Mouse (Mus musculus) G1E (cell line): ENCODE results near the gene Trem3. TPM values are rescaled to one million over a fixed set of nuclear protein-coding genes. Genes with fewer than 3 reads are reported as not detected.

Experiments used
- ATAC-seq: 2 replicates; pipeline ENCODE4 v1.8.0; 2016; ENCODE audit warnings: mild to moderate bottlenecking; ENCODE audit not compliant: insufficient number of reproducible peaks, poor library complexity, low FRiP score, severe bottlenecking; ENCODE audit errors: extremely low read depth
- DNase-seq: peaks from one replicate; pipeline ENCODE4 v3.0.0; 2012; ENCODE audit warnings: low spot score
- H3K27me3 ChIP-seq: 2 replicates; pipeline ENCODE4 v1.6.1; 2012; ENCODE audit warnings: mild to moderate bottlenecking, low read length, inconsistent platforms; ENCODE audit not compliant: insufficient read depth
- H3K36me3 ChIP-seq: replicated peaks from 2 replicates; pipeline ENCODE3; 2012; ENCODE audit warnings: mild to moderate bottlenecking, inconsistent platforms
- H3K4me1 ChIP-seq: 2 replicates; pipeline ENCODE4 v1.6.1; 2012; ENCODE audit warnings: low read depth, low read length, inconsistent platforms, mixed read lengths; ENCODE audit not compliant: insufficient read depth
- H3K4me3 ChIP-seq: 2 replicates; pipeline ENCODE4 v1.5.1; 2012; ENCODE audit warnings: low read depth, mild to moderate bottlenecking, inconsistent platforms, low read length, moderate library complexity, mixed read lengths
- H3K9me3 ChIP-seq: replicated peaks from 2 replicates; pipeline ENCODE4 v1.6.1; 2012; ENCODE audit warnings: inconsistent platforms
- CTCF ChIP-seq: IDR thresholded peaks from 2 replicates; pipeline ENCODE4 v1.5.1; 2012; ENCODE audit warnings: low read depth, low read length, inconsistent platforms, mixed read lengths
- GATA1 ChIP-seq: IDR thresholded peaks from 2 replicates; pipeline ENCODE4 v1.6.1; 2012; ENCODE audit warnings: borderline replicate concordance, low read length, inconsistent platforms, mixed read lengths
- GATA2 ChIP-seq: IDR thresholded peaks from 2 replicates; pipeline ENCODE4 v1.6.1; 2012; ENCODE audit warnings: low read depth, low read length, inconsistent platforms, borderline replicate concordance
- POLR2AphosphoS5 ChIP-seq: IDR thresholded peaks from 2 replicates; pipeline ENCODE4 v1.6.1; 2012; ENCODE audit warnings: low read depth, low read length, inconsistent platforms; ENCODE audit not compliant: insufficient replicate concordance
- TAL1 ChIP-seq: conservative IDR thresholded peaks from 2 replicates; pipeline ENCODE4 v1.6.1; 2012; ENCODE audit warnings: low read depth, low read length, inconsistent platforms, mixed read lengths
- polyA plus RNA-seq: library from polyadenylated mRNA; stranded (reverse); fragments of >175 nt; gene quantifications from 2 replicates; pipeline ENCODE4 v1.2.3, GENCODE M21; 2012
- total RNA-seq, 2 experiments: library from RNA; stranded (forward) in 1 of 2; stranded (reverse) in 1 of 2; fragments of 200-1000 nt in 1 of 2; fragments of >200 nt in 1 of 2; fragmentation: Nextera tagmentation in 1 of 2; gene quantifications; 2 replicates each; pipeline ENCODE4 v1.2.3; 2014 to 2017

Gene Trem3
- total and polyA plus RNA-seq, 3 experiments = not detected

GRCm38 (mm10) chr17:48232518-48232917 is 15.1 kb upstream of the Trem3 start, which contains the start of gene Trem1:
Gene Trem1 (plus strand): TSS chr17:48232768.
- H3K4me1 ChIP-seq = no peaks in the 10 kb centered on the region
- ATAC-seq = no peak
- H3K4me3 ChIP-seq = no peak within 1 kb of the TSS
- H3K9me3 ChIP-seq = no peaks in the 10 kb centered on the region
- TF ChIP-seq TAL1 = no peak
- no peak for TF ChIP-seq CTCF
- no peak for TF ChIP-seq GATA1
- TF ChIP-seq GATA2 = no peak
- TF ChIP-seq POLR2AphosphoS5 = no peak
- peaks cover 12% of the 10 kb centered on the region for H3K27me3 ChIP-seq
- no peak for DNase-seq
- H3K36me3 ChIP-seq = no peaks in the 10 kb centered on the region

- no peak overlapping the region for H3K4me3 ChIP-seq
- no peak for DNase-seq
Observed at GRCm38 (mm10) chr17:48233789-48234188, 13.8 kb upstream of the Trem3 start.

DNA sequence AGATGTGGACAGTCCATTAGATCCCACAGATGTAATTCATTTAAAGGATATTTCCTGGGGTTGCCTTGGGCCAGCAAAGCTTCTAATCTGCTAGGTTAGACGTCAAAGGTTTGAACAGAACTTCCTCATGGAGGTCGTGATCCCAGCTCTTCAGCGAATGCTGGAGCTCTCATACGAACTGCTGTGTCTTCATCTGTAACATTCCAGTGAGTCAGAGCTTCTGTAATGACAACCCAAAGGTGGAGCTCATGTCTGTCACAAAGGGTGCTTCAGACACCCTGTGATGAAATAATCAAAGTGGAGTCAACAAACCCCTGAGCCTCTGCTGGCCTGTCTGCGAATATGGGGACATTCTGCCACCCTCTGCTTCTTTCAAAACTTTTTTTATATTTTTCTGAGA is 13.0 kb upstream of the Trem3 start:
- Histone ChIP-seq H3K4me3 (no peak overlapping the region), H3K9me3 (no peaks in the 10 kb centered on the region), H3K36me3 (no peaks in the 10 kb centered on the region), H3K27me3 (peaks cover 11% of the 10 kb centered on the region), H3K4me1 (no peaks in the 10 kb centered on the region)
- no peak for ATAC-seq
- DNase-seq = no peak
- TF ChIP-seq GATA2 (no peak), TAL1 (no peak)

More at GRCm38 (mm10) chr17:48233789-48234188, 13.8 kb upstream of the Trem3 start:
- TF ChIP-seq GATA2 (no peak), POLR2AphosphoS5 (no peak), GATA1 (no peak), CTCF (no peak), TAL1 (no peak)
- no peaks in the 10 kb centered on the region for H3K4me1 ChIP-seq
- no peaks in the 10 kb centered on the region for H3K9me3 ChIP-seq
- H3K36me3 ChIP-seq = no peaks in the 10 kb centered on the region
- H3K27me3 ChIP-seq = peaks cover 14% of the 10 kb centered on the region
- no peak for ATAC-seq

DNA sequence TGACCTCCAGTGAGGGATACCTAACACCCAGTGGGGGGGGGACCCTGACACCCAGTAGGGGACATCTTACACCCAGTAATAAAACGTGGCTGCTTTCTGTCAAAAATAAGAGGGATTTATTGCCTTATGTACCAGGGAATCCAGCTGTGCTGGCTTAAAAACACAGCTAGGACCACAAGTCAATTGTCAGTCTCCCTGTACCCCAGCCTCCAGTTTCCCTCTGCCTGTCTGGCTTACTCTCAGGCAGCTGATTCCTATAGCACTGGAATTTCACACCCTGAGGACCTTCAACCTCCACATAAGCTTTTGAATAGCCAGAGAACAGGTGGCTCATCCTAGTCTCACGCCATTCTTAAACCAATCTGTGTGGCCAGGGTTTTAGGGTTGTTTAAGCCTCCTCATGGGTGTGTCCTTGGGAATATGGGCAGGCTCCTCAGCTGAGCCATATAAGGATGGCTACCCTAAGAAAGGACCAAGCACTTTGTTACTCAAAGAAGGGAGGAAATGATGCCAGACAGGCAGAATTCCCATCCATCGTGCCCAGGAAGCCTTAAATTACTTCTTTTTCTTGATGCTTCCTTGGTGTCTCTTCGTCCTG is 11.7 kb upstream of the Trem3 start:
- H3K27me3 ChIP-seq = peaks cover 11% of the 10 kb centered on the region
- ATAC-seq = no peak
- no peak overlapping the region for H3K4me3 ChIP-seq
- H3K4me1 ChIP-seq = no peaks in the 10 kb centered on the region
- no peak for DNase-seq
- TF ChIP-seq POLR2AphosphoS5 (no peak), TAL1 (no peak), CTCF (no peak), GATA2 (no peak), GATA1 (no peak)
- no peaks in the 10 kb centered on the region for H3K36me3 ChIP-seq
- no peaks in the 10 kb centered on the region for H3K9me3 ChIP-seq

DNA sequence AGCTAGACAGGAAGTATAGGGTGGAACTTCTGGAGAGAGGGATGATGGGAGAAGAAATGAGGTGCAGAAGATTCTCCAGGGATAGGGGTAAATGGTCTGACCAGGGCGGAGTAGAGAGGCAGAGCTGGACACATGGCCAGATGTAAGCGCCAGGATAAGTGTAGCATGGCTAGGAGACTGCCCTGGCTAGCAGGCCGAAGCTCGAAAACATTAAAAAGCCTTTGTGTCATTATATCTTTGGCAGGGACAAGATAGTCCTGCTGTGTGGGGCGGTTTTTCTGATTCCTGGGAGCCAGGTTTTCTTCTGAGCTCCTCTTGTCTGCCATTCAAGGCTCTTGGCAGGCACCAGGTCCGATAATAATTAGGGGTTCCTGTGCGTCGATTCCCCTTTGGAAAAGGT is 10.0 kb upstream of the Trem3 start:
- DNase-seq = no peak
- TF ChIP-seq CTCF (no peak), TAL1 (no peak), POLR2AphosphoS5 (no peak), GATA1 (no peak), GATA2 (no peak)
- no peak for ATAC-seq
- Histone ChIP-seq H3K4me3 (no peak overlapping the region), H3K4me1 (0 out of 2 replicates have a peak, but pooled peaks cover 6% of the 10 kb centered on the region), H3K9me3 (no peaks in the 10 kb centered on the region), H3K36me3 (no peaks in the 10 kb centered on the region), H3K27me3 (peaks cover 13% of the 10 kb centered on the region)

GRCm38 (mm10) chr17:48249039-48249438 is 1.5 kb downstream of the Trem3 start:
- TF ChIP-seq GATA2 (no peak), TAL1 (no peak), CTCF (no peak), GATA1 (no peak), POLR2AphosphoS5 (no peak)
- Histone ChIP-seq H3K4me1 (peaks cover 7% of the 10 kb centered on the region), H3K9me3 (no peaks in the 10 kb centered on the region), H3K4me3 (no peak overlapping the region), H3K27me3 (no peaks in the 10 kb centered on the region), H3K36me3 (peaks cover 48% of the 10 kb centered on the region)
- no peak for DNase-seq
- ATAC-seq = no peak
